ENCODE assay signal across 1 mouse cellular context in genomic region chr7:16326607-16326971, GRCm38 (mm10).
TF ChIP-seq lines count a peak whose summit lies in the region.

No protein-coding gene starts in this region.

TF ChIP-seq in CH12.LX, 34 proteins besides CTCF, POLR2A, EP300 and RAD21:
- TF ChIP-seq ETS1 (conservative IDR thresholded peaks at IDR 0.05; ENCODE audit: low read depth, low read length) (no peak), ZC3H11A (IDR thresholded peaks at IDR 0.05; ENCODE audit: low read depth, low read length) (no peak), MYC (IDR thresholded peaks at IDR 0.05; ENCODE audit: low read depth, low read length) (no peak), ZMIZ1 (IDR thresholded peaks at IDR 0.05; ENCODE audit: low read depth, low read length) (no peak), E2F4 (IDR thresholded peaks at IDR 0.05; ENCODE audit: insufficient replicate concordance, low read depth, low read length) (no peak), JUN (IDR thresholded peaks at IDR 0.05; ENCODE audit: insufficient read depth, low read depth, low read length) (no peak), ZKSCAN1 (IDR thresholded peaks at IDR 0.05; ENCODE audit: borderline replicate concordance, low read depth, low read length) (no peak), SIN3A (IDR thresholded peaks at IDR 0.05; ENCODE audit: low read length) (no peak), NELFE (IDR thresholded peaks at IDR 0.05; ENCODE audit: low read depth, low read length) (no peak), CHD2 (IDR thresholded peaks at IDR 0.05; ENCODE audit: low read length) (no peak), CHD1 (IDR thresholded peaks at IDR 0.05; ENCODE audit: low read depth, low read length) (no peak), TCF12 (IDR thresholded peaks at IDR 0.05; ENCODE audit: low read depth, low read length) (no peak), JUND (conservative IDR thresholded peaks at IDR 0.05; ENCODE audit: low read depth, low read length) (no peak)
